Mouse (Mus musculus) lung, embryonic 14.5 days (tissue): ENCODE measurements around the gene Baat. TPM values are rescaled to one million over a fixed set of nuclear protein-coding genes. Genes with fewer than 3 reads are reported as not detected.
"Not testable (repeated sequence)": the region's sequence is repeated elsewhere in the genome, so short reads cannot be mapped to it uniquely, and the experiment has no call there.

ENCODE experiments used
- ATAC-seq: fragments of 200-750 bp; cut with Nextera tagmentation; 2 replicates; pipeline ENCODE4 v1.8.0; 2017; ENCODE audit warnings: mild to moderate bottlenecking, moderate TSS enrichment, moderate library complexity; ENCODE audit not compliant: insufficient read depth
- DNase-seq: peaks from one replicate; pipeline ENCODE4 v3.0.0-alpha.2; 2015
- H3K27ac ChIP-seq: fragments of 300-500 bp; sonication (generic); 2 replicates; pipeline ENCODE4 v1.5.1; 2014; ENCODE audit warnings: low read depth, mild to moderate bottlenecking, moderate library complexity
- H3K27me3 ChIP-seq: fragments of 300-500 bp; sonication (generic); 2 replicates; pipeline ENCODE4 v1.6.1; 2014; ENCODE audit warnings: low read length, control low read depth; ENCODE audit not compliant: insufficient read depth
- H3K36me3 ChIP-seq: fragments of 300-500 bp; sonication (generic); 2 replicates; pipeline ENCODE4 v1.6.1; 2014; ENCODE audit warnings: control low read depth; ENCODE audit not compliant: insufficient read depth
- H3K4me1 ChIP-seq: fragments of 300-500 bp; sonication (generic); 2 replicates; pipeline ENCODE4 v1.6.1; 2014; ENCODE audit warnings: antibody characterized with exemption, control low read depth; ENCODE audit not compliant: insufficient read depth
- H3K4me2 ChIP-seq: fragments of 300-500 bp; sonication (generic); 2 replicates; pipeline ENCODE4 v1.6.1; 2014; ENCODE audit warnings: mild to moderate bottlenecking
- H3K4me3 ChIP-seq: fragments of 300-500 bp; sonication (generic); 2 replicates; pipeline ENCODE4 v1.5.1; 2014; ENCODE audit warnings: low read depth, low read length
- H3K9ac ChIP-seq: fragments of 300-500 bp; sonication (generic); 2 replicates; pipeline ENCODE4 v1.6.1; 2014
- H3K9me3 ChIP-seq: fragments of 300-500 bp; sonication (generic); 2 replicates; pipeline ENCODE4 v1.6.1; 2016; ENCODE audit warnings: low read depth, low read length, control low read depth
- CTCF ChIP-seq: IDR thresholded peaks from 2 replicates; pipeline ENCODE4 v1.5.1; 2016; ENCODE audit warnings: antibody characterized with exemption, low read depth
- WGBS: fragments of 180-500 bp; shearing (Covaris S2); extraction: QIAGEN DNeasy Blood & Tissue Kit; methylation state at CpG from one replicate; pipeline ENCODE4 v1.1.7; 2014; 5-methylcytosine and 5-hydroxymethylcytosine counted together
- polyA plus RNA-seq: library from polyadenylated mRNA; unstranded; fragments of >200 nt; fragmentation: Nextera tagmentation; extraction: Ambion mirVana; gene quantifications from 2 replicates; pipeline ENCODE4 v1.2.1, GENCODE M21; 2014

The Baat gene
- polyA plus RNA-seq, 1 experiment from 2014 or later, result not detected

DNA sequence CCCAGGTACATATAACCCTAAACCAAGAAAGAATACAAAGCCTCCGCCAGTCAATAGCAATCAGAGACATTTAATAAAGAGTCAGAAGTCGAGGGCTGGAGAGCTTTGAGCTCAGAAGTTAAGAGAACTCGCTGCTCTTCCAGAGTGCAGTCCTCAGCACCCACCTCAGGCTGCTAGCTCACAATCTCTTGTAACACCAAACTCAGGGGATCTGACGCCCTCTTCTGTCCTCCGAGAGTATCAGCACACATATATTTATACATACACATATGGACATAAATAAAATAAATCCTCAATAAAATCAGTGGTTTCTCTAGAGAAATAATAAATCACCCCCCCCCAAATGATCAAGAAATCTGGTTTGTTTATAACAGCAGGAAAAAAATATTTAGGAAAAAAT, 13.1 kb upstream of the Baat start:
- Histone ChIP-seq H3K9ac (peak overlapping the region; percentile 9; the same call in 1 of the 2 replicates), H3K27me3 (no peaks in the 10 kb centered on the region), H3K27ac (no peak overlapping the region), H3K36me3 (peaks cover 5% of the 10 kb centered on the region), H3K9me3 (no peaks in the 10 kb centered on the region), H3K4me1 (no peaks in the 10 kb centered on the region), H3K4me3 (peak overlapping the region; percentile 72), H3K4me2 (peak overlapping the region; percentile 74)
- peak; percentile 32 for DNase-seq
- TF ChIP-seq CTCF, result peak; percentile 23; the same call in 1 of the 2 replicates
- no peak for ATAC-seq
- 69% methylated on average over 5 of the region's 5 CpGs for WGBS

DNA sequence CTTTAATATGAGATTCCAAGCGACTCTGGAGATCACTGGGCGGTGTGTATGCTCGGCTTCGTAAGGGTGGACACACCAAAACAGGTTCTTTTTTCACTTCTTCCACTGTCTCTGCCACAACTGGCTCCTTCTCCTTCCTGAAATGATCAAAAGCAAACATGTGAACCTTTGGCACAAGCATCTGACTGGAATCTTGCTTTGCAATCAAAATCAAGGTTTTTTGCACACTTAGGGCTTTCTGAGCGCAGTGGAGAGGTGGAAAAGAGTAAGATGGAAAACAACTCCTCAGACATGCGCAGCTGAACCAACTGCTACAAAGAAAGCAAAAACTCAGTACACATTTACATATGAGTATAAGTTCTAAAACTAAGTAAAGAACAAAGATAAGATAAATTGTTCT, 8.1 kb upstream of the Baat start:
- H3K36me3 ChIP-seq, result peaks cover 31% of the 10 kb centered on the region
- H3K9me3 ChIP-seq, result no peaks in the 10 kb centered on the region
- no peak overlapping the region for H3K4me2 ChIP-seq
- 94% methylated on average over 6 of the region's 6 CpGs for WGBS
- H3K9ac ChIP-seq, result no peak overlapping the region
- H3K27ac ChIP-seq, result no peak overlapping the region
- TF ChIP-seq CTCF, result no peak
- no peak for DNase-seq
- no peak overlapping the region for H3K4me3 ChIP-seq
- no peaks in the 10 kb centered on the region for H3K4me1 ChIP-seq
- no peak for ATAC-seq
- no peaks in the 10 kb centered on the region for H3K27me3 ChIP-seq

DNA sequence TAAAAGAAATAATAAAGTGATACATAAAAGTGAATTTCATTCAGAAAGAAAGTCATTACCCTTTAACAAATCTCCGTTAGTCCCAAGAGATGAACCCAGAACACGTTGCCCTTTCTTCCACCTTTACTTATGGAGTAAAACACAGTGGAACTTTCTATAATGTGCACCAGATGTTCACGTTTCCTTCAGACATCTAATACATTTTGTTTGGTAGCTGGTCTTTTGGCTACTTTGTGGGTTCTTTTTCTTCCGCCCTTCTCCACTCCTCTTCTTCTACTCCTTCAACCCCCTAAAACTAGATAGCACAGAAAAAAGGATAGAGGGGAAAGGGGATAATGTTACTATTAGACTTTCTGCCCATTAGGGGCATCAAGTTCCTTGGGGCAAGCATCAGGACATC, 6.3 kb upstream of the Baat start:
- H3K27ac ChIP-seq, result no peak overlapping the region
- H3K4me1 ChIP-seq, result no peaks in the 10 kb centered on the region
- H3K4me2 ChIP-seq, result no peak overlapping the region
- no peak overlapping the region for H3K4me3 ChIP-seq
- no peaks in the 10 kb centered on the region for H3K9me3 ChIP-seq
- no peak for DNase-seq
- TF ChIP-seq CTCF, result no peak
- peaks cover 31% of the 10 kb centered on the region for H3K36me3 ChIP-seq
- WGBS, result 91% methylated on average over 4 of the region's 4 CpGs
- H3K9ac ChIP-seq, result no peak overlapping the region
- no peaks in the 10 kb centered on the region for H3K27me3 ChIP-seq
- ATAC-seq, result no peak

DNA sequence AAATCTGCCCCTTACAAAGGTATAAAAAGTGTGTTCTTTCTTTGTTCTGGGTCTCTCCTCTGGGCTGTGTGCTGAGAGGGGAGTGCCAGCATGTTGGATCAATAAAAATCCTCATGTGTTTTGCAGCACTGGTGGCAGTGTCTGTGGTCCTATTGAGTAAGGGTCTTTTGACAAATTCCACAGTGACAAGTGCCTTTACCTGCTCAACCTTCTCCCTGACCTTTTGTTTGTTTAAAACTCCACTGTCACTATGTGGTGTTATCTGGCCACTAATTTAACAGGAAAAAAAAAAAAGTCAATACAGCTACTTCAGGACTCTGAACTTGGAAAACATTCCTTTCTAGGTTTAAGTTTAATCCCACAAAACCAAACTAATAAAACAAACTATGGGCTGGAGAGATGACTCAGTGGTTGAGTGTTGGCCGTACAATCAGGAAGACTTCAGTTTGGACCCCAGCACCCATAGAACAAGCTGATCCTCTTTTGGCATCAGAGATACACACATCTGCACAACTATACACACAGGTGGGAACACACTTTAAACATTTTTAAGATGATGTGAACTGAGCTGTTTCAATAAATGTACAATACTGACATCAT, 4.0 kb upstream of the Baat start:
- H3K27ac ChIP-seq, H3K4me2 ChIP-seq: not testable (repeated sequence)
- 60% methylated on average over 1 of the region's 1 CpGs for WGBS

DNA sequence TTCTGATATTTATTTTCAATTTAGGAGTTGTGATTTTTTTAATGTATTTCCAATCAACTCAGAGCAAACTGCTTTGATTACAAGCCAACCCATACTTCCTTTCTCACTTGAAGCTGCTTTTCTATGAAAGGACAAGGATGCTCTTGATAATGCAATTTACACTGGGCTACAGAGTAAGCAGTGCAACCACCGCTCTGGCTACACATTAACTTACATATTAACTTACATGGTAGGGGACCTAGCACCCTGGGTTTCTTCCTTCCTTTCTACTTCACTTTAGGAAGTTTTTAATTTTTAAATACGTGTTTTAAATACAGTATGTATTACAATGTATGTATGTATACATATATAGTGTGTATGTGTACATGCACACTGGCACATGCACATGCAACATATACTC, 2.8 kb upstream of the Baat start:
- Histone ChIP-seq H3K27ac (no peak overlapping the region), H3K4me2 (no peak overlapping the region), H3K36me3 (peaks cover 27% of the 10 kb centered on the region), H3K9me3 (no peaks in the 10 kb centered on the region), H3K4me1 (no peaks in the 10 kb centered on the region), H3K9ac (no peak overlapping the region), H3K27me3 (no peaks in the 10 kb centered on the region), H3K4me3 (no peak overlapping the region)
- WGBS, result 83% methylated on average over 2 of the region's 2 CpGs
- DNase-seq (no peak), ATAC-seq (no peak)
- no peak for TF ChIP-seq CTCF

More for the DNA sequence above, 4.0 kb upstream of the Baat start:
- H3K9ac ChIP-seq, H3K4me1 ChIP-seq, H3K4me3 ChIP-seq, DNase-seq, H3K27me3 ChIP-seq, H3K9me3 ChIP-seq, ATAC-seq: not testable (repeated sequence)
- peaks cover 31% of the 10 kb centered on the region for H3K36me3 ChIP-seq

DNA sequence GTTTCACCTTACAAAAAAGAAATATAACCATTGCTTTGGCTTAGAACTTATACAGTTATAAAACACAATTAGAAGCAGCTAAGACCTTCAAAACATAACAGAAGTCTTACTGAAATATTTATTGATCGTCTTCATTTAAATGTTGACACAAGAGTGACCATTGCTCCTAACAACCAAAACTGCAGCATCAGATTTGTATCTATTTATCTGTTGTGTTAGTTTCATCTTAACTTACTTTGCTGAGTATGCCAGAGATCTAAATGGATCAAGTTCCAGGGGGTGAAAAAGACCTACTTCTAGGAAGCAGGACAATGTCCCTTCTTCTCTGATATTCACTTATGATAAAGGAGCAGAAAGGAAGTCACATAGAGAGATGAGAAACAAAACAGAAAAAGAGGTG, 2.8 kb downstream of the Baat start:
- Histone ChIP-seq H3K36me3 (no peaks in the 10 kb centered on the region), H3K4me1 (no peaks in the 10 kb centered on the region), H3K27me3 (no peaks in the 10 kb centered on the region), H3K9ac (no peak overlapping the region), H3K4me2 (no peak overlapping the region), H3K4me3 (no peak overlapping the region), H3K9me3 (no peaks in the 10 kb centered on the region), H3K27ac (no peak overlapping the region)
- DNase-seq, result no peak
- ATAC-seq, result no peak
- TF ChIP-seq CTCF, result no peak
- 83% methylated on average over 1 of the region's 1 CpGs for whole genome bisulfite sequencing

DNA sequence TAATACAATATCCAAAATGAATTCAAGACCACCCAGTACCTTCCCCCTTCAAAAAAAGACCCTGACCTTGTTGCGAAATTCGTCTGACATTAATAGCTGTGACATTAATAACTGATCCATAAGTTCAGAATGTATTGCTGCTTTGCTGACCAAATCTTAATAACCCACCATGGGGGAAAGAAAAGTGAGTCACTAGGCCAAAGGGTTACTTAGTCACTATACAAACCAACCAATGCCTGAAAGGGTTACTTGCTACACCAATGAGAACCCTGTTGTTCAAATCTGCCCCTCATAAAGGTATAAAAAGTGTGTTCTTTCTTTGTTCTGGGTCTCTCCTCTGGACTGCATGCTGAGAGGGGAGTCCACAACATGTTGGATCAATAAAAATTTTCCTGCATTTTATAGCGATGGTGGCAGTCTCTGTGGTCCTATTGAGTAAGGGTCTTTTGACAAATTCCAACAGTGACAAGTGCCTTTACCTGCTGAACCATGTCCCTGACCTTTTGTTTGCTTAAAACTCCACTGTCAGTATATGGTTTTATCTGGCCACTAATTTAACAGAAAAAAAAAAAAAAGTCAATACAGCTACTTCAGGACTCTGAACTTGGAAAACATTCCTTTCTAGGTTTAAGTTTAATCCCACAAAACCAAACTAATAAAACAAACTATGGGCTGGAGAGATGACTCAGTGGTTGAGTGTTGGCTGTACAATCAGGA, 20.3 kb downstream of the Baat start:
- H3K36me3 ChIP-seq, DNase-seq, H3K4me2 ChIP-seq, H3K27me3 ChIP-seq, H3K9ac ChIP-seq, H3K4me3 ChIP-seq, ATAC-seq, H3K9me3 ChIP-seq, H3K4me1 ChIP-seq, H3K27ac ChIP-seq: not testable (repeated sequence)
- WGBS, result 67% methylated on average over 3 of the region's 3 CpGs
